Mouse (Mus musculus): ENCODE measurements around the gene Gm13272. TPM values are rescaled to one million over a fixed set of nuclear protein-coding genes. Genes with fewer than 3 reads are reported as not detected.

Gene Gm13272
- not detected in 2 replicates for polyA plus RNA-seq (2012; rRNA removed; ENCODE audit: low replicate concordance)

DNA sequence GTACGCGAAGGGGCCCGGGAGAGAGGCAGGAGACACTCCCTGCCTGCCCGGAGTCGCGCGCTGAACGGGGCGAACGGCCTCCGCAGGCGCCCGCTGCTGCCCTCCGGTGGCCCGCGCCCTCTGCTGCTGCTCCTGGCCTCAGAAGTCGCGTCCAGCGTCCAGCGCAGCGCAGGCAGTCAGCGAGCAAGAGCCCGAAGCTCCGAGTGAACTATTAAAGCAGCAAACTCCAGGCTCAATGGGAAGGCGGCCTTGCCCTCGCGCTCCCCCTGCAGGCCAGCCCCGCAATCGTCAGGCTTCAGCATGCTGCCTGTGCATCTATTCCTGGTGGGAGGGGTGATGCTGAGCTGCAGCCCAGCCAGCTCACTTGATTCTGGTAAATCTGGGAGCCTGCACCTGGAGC is at the start of gene Gm13272:
Gene Gm13272 (plus strand): TSS at position 301 of the 400 bp plus-strand sequence.

GRCm38 (mm10) chr4:88754818-88755340 is 24.8 kb upstream of the Gm13272 start, which contains the start of gene Gm13271:
TSS of gene Gm13271 (plus strand) at chr4:88754868.

DNA sequence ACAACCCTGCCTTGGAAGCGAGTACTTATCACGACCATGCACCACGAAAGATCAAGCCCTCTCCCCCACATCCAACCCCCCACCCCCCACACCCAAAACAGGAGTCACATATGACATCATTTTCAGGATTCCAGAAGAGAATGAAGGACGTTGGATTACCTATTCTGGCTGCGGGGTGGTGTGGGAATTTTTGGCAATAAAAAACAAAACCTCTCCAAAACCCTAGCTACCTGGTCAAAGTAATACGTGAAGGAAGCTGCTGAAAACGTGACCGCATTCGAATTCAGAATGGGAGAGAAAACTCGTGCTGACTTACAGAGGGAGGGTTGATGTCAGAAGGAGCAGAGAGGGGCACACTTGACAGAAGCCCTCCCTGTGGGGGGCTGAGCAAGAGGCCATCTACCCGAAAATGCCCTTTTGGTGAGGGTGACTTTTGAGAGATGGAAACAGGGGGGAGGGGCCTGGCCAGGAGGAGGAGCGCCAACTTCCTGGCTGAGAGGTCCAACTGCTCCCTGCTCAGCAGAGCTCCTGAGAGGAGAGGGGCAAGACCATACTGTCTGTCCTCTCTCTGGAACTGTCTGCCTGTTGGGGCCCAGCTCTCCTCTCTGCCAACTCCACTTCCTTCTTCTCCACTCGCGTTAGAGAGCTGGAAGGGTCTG is 19.9 kb upstream of the Gm13272 start, which contains the start of gene Gm13283:
Gene Gm13283 (plus strand): TSS at position 510 of the 659 bp plus-strand sequence.

DNA sequence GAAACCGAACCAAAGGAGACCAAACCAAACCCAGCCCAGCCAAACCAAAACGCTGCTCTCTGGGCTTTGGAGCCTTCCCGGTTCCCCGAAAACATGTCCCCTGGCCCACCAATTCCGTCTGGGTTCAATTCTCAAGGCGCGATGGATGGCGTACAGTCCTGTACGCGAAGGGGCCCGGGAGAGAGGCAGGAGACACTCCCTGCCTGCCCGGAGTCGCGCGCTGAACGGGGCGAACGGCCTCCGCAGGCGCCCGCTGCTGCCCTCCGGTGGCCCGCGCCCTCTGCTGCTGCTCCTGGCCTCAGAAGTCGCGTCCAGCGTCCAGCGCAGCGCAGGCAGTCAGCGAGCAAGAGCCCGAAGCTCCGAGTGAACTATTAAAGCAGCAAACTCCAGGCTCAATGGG is 6.1 kb upstream of the Gm13272 start, which contains the start of gene Gm13290:
Gene Gm13290 (plus strand): TSS at position 301 of the 400 bp plus-strand sequence.

DNA sequence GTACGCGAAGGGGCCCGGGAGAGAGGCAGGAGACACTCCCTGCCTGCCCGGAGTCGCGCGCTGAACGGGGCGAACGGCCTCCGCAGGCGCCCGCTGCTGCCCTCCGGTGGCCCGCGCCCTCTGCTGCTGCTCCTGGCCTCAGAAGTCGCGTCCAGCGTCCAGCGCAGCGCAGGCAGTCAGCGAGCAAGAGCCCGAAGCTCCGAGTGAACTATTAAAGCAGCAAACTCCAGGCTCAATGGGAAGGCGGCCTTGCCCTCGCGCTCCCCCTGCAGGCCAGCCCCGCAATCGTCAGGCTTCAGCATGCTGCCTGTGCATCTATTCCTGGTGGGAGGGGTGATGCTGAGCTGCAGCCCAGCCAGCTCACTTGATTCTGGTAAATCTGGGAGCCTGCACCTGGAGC is 3.0 kb upstream of the Gm13272 start, which contains the start of gene Gm13289:
Gene Gm13289 (plus strand): TSS at position 301 of the 400 bp plus-strand sequence.

GRCm38 (mm10) chr4:88781831-88782230 is 2.2 kb downstream of the Gm13272 start, which contains the start of gene Ifnz:
TSS of gene Ifnz (plus strand) at chr4:88782131.

DNA sequence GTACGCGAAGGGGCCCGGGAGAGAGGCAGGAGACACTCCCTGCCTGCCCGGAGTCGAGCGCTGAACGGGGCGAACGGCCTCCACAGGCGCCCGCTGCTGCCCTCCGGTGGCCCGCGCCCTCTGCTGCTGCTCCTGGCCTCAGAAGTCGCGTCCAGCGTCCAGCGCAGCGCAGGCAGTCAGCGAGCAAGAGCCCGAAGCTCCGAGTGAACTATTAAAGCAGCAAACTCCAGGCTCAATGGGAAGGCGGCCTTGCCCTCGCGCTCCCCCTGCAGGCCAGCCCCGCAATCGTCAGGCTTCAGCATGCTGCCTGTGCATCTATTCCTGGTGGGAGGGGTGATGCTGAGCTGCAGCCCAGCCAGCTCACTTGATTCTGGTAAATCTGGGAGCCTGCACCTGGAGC is 5.8 kb downstream of the Gm13272 start, which contains the start of gene Gm13276:
Gene Gm13276 (plus strand): TSS at position 301 of the 400 bp plus-strand sequence.

DNA sequence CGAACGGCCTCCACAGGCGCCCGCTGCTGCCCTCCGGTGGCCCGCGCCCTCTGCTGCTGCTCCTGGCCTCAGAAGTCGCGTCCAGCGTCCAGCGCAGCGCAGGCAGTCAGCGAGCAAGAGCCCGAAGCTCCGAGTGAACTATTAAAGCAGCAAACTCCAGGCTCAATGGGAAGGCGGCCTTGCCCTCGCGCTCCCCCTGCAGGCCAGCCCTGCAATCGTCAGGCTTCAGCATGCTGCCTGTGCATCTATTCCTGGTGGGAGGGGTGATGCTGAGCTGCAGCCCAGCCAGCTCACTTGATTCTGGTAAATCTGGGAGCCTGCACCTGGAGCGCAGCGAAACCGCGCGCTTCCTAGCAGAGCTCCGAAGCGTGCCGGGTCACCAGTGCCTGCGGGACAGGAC is 8.8 kb downstream of the Gm13272 start, which contains the start of gene Gm13277:
Gene Gm13277 (plus strand): TSS at position 231 of the 400 bp plus-strand sequence.

GRCm38 (mm10) chr4:88791250-88791649 is 11.6 kb downstream of the Gm13272 start, which contains the start of gene Gm13278:
TSS of gene Gm13278 (plus strand) at chr4:88791550.

DNA sequence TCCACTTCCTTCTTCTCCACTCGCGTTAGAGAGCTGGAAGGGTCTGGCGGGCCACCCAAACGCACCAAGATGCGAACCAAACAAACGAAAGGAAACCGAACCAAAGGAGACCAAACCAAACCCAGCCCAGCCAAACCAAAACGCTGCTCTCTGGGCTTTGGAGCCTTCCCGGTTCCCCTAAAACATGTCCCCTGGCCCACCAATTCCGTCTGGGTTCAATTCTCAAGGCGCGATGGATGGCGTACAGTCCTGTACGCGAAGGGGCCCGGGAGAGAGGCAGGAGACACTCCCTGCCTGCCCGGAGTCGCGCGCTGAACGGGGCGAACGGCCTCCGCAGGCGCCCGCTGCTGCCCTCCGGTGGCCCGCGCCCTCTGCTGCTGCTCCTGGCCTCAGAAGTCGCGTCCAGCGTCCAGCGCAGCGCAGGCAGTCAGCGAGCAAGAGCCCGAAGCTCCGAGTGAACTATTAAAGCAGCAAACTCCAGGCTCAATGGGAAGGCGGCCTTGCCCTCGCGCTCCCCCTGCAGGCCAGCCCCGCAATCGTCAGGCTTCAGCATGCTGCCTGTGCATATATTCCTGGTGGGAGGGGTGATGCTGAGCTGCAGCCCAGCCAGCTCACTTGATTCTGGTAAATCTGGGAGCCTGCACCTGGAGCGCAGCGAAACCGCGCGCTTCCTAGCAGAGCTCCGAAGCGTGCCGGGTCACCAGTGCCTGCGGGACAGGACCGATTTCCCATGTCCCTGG is 14.5 kb downstream of the Gm13272 start, which contains the start of gene Gm13275:
Gene Gm13275 (plus strand): TSS at position 552 of the 740 bp plus-strand sequence.

GRCm38 (mm10) chr4:88797097-88797496 is 17.4 kb downstream of the Gm13272 start, which contains the start of gene Gm13279:
TSS of gene Gm13279 (plus strand) at chr4:88797397.

DNA sequence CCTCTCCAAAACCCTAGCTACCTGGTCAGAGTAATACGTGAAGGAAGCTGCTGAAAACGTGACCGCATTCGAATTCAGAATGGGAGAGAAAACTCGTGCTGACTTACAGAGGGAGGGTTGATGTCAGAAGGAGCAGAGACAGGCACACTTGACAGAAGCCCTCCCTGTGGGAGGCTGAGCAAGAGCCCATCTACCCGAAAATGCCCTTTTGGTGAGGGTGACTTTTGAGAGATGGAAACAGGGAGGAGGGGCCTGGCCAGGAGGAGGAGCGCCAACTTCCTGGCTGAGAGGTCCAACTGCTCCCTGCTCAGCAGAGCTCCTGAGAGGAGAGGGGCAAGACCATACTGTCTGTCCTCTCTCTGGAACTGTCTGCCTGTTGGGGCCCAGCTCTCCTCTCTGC is 19.7 kb downstream of the Gm13272 start, which contains the start of gene Gm13285:
Gene Gm13285 (plus strand): TSS at position 301 of the 400 bp plus-strand sequence.

DNA sequence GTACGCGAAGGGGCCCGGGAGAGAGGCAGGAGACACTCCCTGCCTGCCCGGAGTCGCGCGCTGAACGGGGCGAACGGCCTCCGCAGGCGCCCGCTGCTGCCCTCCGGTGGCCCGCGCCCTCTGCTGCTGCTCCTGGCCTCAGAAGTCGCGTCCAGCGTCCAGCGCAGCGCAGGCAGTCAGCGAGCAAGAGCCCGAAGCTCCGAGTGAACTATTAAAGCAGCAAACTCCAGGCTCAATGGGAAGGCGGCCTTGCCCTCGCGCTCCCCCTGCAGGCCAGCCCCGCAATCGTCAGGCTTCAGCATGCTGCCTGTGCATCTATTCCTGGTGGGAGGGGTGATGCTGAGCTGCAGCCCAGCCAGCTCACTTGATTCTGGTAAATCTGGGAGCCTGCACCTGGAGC is 23.3 kb downstream of the Gm13272 start, which contains the start of gene Gm13287:
Gene Gm13287 (plus strand): TSS at position 301 of the 400 bp plus-strand sequence.

GRCm38 (mm10) chr4:88805231-88805630 is 25.6 kb downstream of the Gm13272 start, which contains the start of gene Gm13288:
TSS of gene Gm13288 (plus strand) at chr4:88805531.

DNA sequence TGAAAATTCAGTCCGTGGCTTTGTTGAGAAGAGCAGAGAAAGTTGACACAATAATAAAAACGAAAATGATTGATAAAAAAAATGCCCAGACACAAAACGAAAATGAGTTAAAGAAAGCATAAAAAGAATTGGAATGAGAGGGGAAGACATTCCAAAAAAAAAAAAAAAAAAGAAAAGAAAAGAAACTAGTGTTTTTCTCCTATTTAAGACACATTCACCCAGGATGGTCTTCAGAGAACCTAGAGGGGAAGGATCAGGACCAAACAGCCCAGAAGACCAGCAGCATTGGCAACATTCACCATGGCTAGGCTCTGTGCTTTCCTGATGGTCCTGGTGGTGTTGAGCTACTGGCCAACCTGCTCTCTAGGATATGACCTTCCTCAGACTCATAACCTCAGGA is 36.3 kb downstream of the Gm13272 start, which contains the start of gene Ifna7:
Gene Ifna7 (plus strand): TSS at position 301 of the 400 bp plus-strand sequence.

GRCm38 (mm10) chr4:88819659-88820058 is 40.0 kb downstream of the Gm13272 start, which contains the start of gene Ifna11:
TSS of gene Ifna11 (plus strand) at chr4:88819959.

DNA sequence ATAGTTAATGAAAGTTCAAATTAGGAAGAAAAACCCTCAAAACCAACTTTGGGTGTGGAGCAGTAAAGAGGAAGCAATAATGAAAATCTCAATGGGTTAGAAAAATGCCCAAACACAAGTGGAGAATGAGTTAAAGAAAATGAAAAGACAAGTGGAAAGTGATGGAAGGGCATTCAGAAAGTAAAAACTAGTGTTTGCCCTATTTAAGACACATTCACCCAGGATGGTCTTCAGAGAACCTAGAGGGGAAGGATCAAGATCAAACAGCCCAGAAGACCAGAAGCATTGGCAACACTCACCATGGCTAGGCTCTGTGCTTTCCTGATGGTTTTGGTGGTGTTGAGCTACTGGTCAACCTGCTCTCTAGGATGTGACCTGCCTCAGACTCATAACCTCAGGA is 47.5 kb downstream of the Gm13272 start, which contains the start of gene Ifna6:
Gene Ifna6 (plus strand): TSS at position 301 of the 400 bp plus-strand sequence.

Other genes starting within 250 kb of the Gm13272 start
- gene Ifna15, start 221.6 kb upstream of the Gm13272 start, polyA plus RNA-seq (2012; rRNA removed; ENCODE audit: low replicate concordance), result not detected in 2 replicates
- not detected in 2 replicates for gene Ifna14, start 208.1 kb upstream of the Gm13272 start, polyA plus RNA-seq (2012; rRNA removed; ENCODE audit: low replicate concordance)
- not detected in 2 replicates for gene Ifna9, start 187.5 kb upstream of the Gm13272 start, polyA plus RNA-seq (2012; rRNA removed; ENCODE audit: low replicate concordance)
- not detected in 2 replicates for gene Ifna12, start 176.5 kb upstream of the Gm13272 start, polyA plus RNA-seq (2012; rRNA removed; ENCODE audit: low replicate concordance)
- gene C87499, start 145.4 kb upstream of the Gm13272 start, polyA plus RNA-seq (2012; rRNA removed; ENCODE audit: low replicate concordance), result not detected in 2 replicates
- gene Ifna13, start 135.4 kb upstream of the Gm13272 start, polyA plus RNA-seq (2012; rRNA removed; ENCODE audit: low replicate concordance), result not detected in 2 replicates
- not detected in 2 replicates for gene Ifna16, start 102.9 kb upstream of the Gm13272 start, polyA plus RNA-seq (2012; rRNA removed; ENCODE audit: low replicate concordance)
- gene Ifna2, start 95.9 kb upstream of the Gm13272 start, polyA plus RNA-seq (2012; rRNA removed; ENCODE audit: low replicate concordance), result not detected in 2 replicates
- not detected in 2 replicates for gene Ifnab, start 88.5 kb upstream of the Gm13272 start, polyA plus RNA-seq (2012; rRNA removed; ENCODE audit: low replicate concordance)
- gene Gm26566, start 58.0 kb upstream of the Gm13272 start, polyA plus RNA-seq (2012; rRNA removed; ENCODE audit: low replicate concordance), result 0.43 TPM in 1 of 2 replicates, not detected in the other
- 16.8 and 23.2 TPM in 2 replicates for gene Klhl9, start 57.4 kb upstream of the Gm13272 start, polyA plus RNA-seq (2012; rRNA removed; ENCODE audit: low replicate concordance)
- not detected in 2 replicates for gene Gm13271, start 25.0 kb upstream of the Gm13272 start, polyA plus RNA-seq (2012; rRNA removed; ENCODE audit: low replicate concordance)
- 0.17 and 0.27 TPM in 2 replicates for gene Gm13283, start 19.7 kb upstream of the Gm13272 start, polyA plus RNA-seq (2012; rRNA removed; ENCODE audit: low replicate concordance)
- gene Gm13290, start 6.0 kb upstream of the Gm13272 start, polyA plus RNA-seq (2012; rRNA removed; ENCODE audit: low replicate concordance), result not detected in 2 replicates
- gene Gm13289, start 2.9 kb upstream of the Gm13272 start, polyA plus RNA-seq (2012; rRNA removed; ENCODE audit: low replicate concordance), result not detected in 2 replicates
- gene Ifnz, start 2.3 kb downstream of the Gm13272 start, polyA plus RNA-seq (2012; rRNA removed; ENCODE audit: low replicate concordance), result 0.07 TPM in 1 of 2 replicates, not detected in the other
- gene Gm13276, start 5.9 kb downstream of the Gm13272 start, polyA plus RNA-seq (2012; rRNA removed; ENCODE audit: low replicate concordance), result not detected in 2 replicates
- gene Gm13277, start 8.8 kb downstream of the Gm13272 start, polyA plus RNA-seq (2012; rRNA removed; ENCODE audit: low replicate concordance), result not detected in 2 replicates
- gene Gm13278, start 11.7 kb downstream of the Gm13272 start, polyA plus RNA-seq (2012; rRNA removed; ENCODE audit: low replicate concordance), result not detected in 2 replicates
- not detected in 2 replicates for gene Gm13275, start 14.6 kb downstream of the Gm13272 start, polyA plus RNA-seq (2012; rRNA removed; ENCODE audit: low replicate concordance)
- not detected in 2 replicates for gene Gm13279, start 17.5 kb downstream of the Gm13272 start, polyA plus RNA-seq (2012; rRNA removed; ENCODE audit: low replicate concordance)
- not detected in 2 replicates for gene Gm13285, start 19.8 kb downstream of the Gm13272 start, polyA plus RNA-seq (2012; rRNA removed; ENCODE audit: low replicate concordance)
- gene Gm13287, start 23.4 kb downstream of the Gm13272 start, polyA plus RNA-seq (2012; rRNA removed; ENCODE audit: low replicate concordance), result not detected in 2 replicates
- gene Gm13288, start 25.7 kb downstream of the Gm13272 start, polyA plus RNA-seq (2012; rRNA removed; ENCODE audit: low replicate concordance), result not detected in 2 replicates
- not detected in 2 replicates for gene Ifna7, start 36.4 kb downstream of the Gm13272 start, polyA plus RNA-seq (2012; rRNA removed; ENCODE audit: low replicate concordance)
- not detected in 2 replicates for gene Ifna11, start 40.1 kb downstream of the Gm13272 start, polyA plus RNA-seq (2012; rRNA removed; ENCODE audit: low replicate concordance)
- gene Ifna6, start 47.6 kb downstream of the Gm13272 start, polyA plus RNA-seq (2012; rRNA removed; ENCODE audit: low replicate concordance), result not detected in 2 replicates
- not detected in 2 replicates for gene Ifna5, start 55.7 kb downstream of the Gm13272 start, polyA plus RNA-seq (2012; rRNA removed; ENCODE audit: low replicate concordance)
- not detected in 2 replicates for gene Ifna4, start 62.0 kb downstream of the Gm13272 start, polyA plus RNA-seq (2012; rRNA removed; ENCODE audit: low replicate concordance)
- not detected in 2 replicates for gene Ifna1, start 70.2 kb downstream of the Gm13272 start, polyA plus RNA-seq (2012; rRNA removed; ENCODE audit: low replicate concordance)
- gene Ifne, start 100.4 kb downstream of the Gm13272 start, polyA plus RNA-seq (2012; rRNA removed; ENCODE audit: low replicate concordance), result not detected in 2 replicates